Mouse (Mus musculus) heart, adult 2 months (tissue): ENCODE data around the gene Celf1.

ENCODE experiments used
- CTCF ChIP-seq: fragments of 200-600 bp; IDR thresholded peaks from 2 replicates; pipeline ENCODE4 v1.8.1; 2022; ENCODE audit warnings: antibody characterized with exemption, mild to moderate bottlenecking, moderate library complexity
- EP300 ChIP-seq: fragments of 200-500 bp; IDR thresholded peaks from 2 replicates; pipeline ENCODE4 v1.6.1; 2011; ENCODE audit warnings: low read depth, low read length, control low read depth; ENCODE audit not compliant: insufficient read depth
- POLR2A ChIP-seq: fragments of 200-500 bp; IDR thresholded peaks from 2 replicates; pipeline ENCODE4 v1.6.1; 2011; ENCODE audit warnings: mild to moderate bottlenecking, low read depth, low read length, control low read depth; ENCODE audit not compliant: insufficient read depth

GRCm38 (mm10) chr2:91053181-91053933 lies 113.2 kb downstream of the Celf1 start:
- TF ChIP-seq POLR2A (no peak), CTCF (no peak), EP300 (no peak)
